32 mouse cellular contexts compared by ENCODE assay signal in genomic region chr14:62963632-62964031, GRCm38 (mm10). TPM values are rescaled to one million over a fixed set of nuclear protein-coding genes. Genes with fewer than 3 reads are reported as not detected.
DNase-seq lines count a peak whose midpoint lies in the region; ATAC-seq lines count a peak whose summit lies in the region.
"Had no signal": no experiment of that assay in that cellular context is flagged by ENCODE, and none has a peak within 500 bp of the region (broad histone marks: within the 10 kb centered on the region; RNA-seq: fewer than 3 reads in every experiment).

No protein-coding gene starts in this region.

- H3K27ac ChIP-seq in midbrain, embryonic 11.5 days (ENCODE audit: low read depth, low read length) = no peak overlapping the region
- no peak overlapping the region for H3K27ac ChIP-seq in midbrain, embryonic 14.5 days (replicated peaks; ENCODE audit: low read depth, low read length)
- no peak overlapping the region for H3K27ac ChIP-seq in limb, embryonic 10.5 days
- H3K27ac ChIP-seq: embryonic facial prominence, embryonic 13.5 days; embryonic facial prominence, embryonic 15.5 days; forebrain, embryonic 10.5 days; forebrain, embryonic 12.5 days had no signal

- H3K27me3 ChIP-seq in midbrain, embryonic 11.5 days (ENCODE audit: control insufficient read depth, insufficient read depth, low read length) = no peaks in the 10 kb centered on the region
- H3K27me3 ChIP-seq in midbrain, embryonic 14.5 days (ENCODE audit: control insufficient read depth, insufficient read depth, low read length) = no peaks in the 10 kb centered on the region
- H3K27me3 ChIP-seq in limb, embryonic 10.5 days (ENCODE audit: low read depth, poor library complexity, severe bottlenecking) = no peaks in the 10 kb centered on the region
- H3K27me3 ChIP-seq: embryonic facial prominence, embryonic 13.5 days; embryonic facial prominence, embryonic 15.5 days; forebrain, embryonic 12.5 days; Patski had no signal

- H3K4me3 ChIP-seq in midbrain, embryonic 11.5 days (ENCODE audit: low read depth, low read length) = no peak overlapping the region
- no peak overlapping the region for H3K4me3 ChIP-seq in midbrain, embryonic 14.5 days (replicated peaks; ENCODE audit: low read depth, low read length)
- H3K4me3 ChIP-seq in limb, embryonic 10.5 days = no peak overlapping the region
- H3K4me3 ChIP-seq: embryonic facial prominence, embryonic 13.5 days; embryonic facial prominence, embryonic 15.5 days; erythroblast, embryonic 14.5 days; forebrain, embryonic 10.5 days; forebrain, embryonic 12.5 days had no signal

- no peaks in the 10 kb centered on the region for H3K9me3 ChIP-seq in midbrain, embryonic 11.5 days (ENCODE audit: control insufficient read depth, low read length)
- no peaks in the 10 kb centered on the region for H3K9me3 ChIP-seq in midbrain, embryonic 14.5 days (ENCODE audit: control insufficient read depth, low read length)
- no peaks in the 10 kb centered on the region for H3K9me3 ChIP-seq in limb, embryonic 10.5 days (replicated peaks)
- H3K9me3 ChIP-seq: embryonic facial prominence, embryonic 13.5 days; embryonic facial prominence, embryonic 15.5 days; forebrain, embryonic 10.5 days; forebrain, embryonic 12.5 days had no signal

- peak; percentile 79 for DNase-seq in midbrain, embryonic 11.5 days (ENCODE audit: low spot score, missing footprints)
- DNase-seq in midbrain, embryonic 14.5 days = no peak
- peak; percentile 12 for DNase-seq in limb, embryonic 10.5 days (ENCODE audit: low spot score)
- no peak for DNase-seq in yolk sac, embryonic 10.5 days (ENCODE audit: low spot score)
- DNase-seq in adrenal gland, postnatal 14 days = no peak
- DNase-seq in cerebellum, adult 9-11 months = no peak
- DNase-seq: adrenal gland, adult 8-10 months; adrenal gland, postnatal 25 days; cerebellum, adult 11 months; cerebellum, adult 18-20 months; cerebellum, adult 8-10 months; cerebellum, postnatal 10 days; cerebellum, postnatal 25 days; embryo, embryonic 11 days had no signal

- H3K36me3 ChIP-seq in midbrain, embryonic 11.5 days (ENCODE audit: control insufficient read depth, insufficient read depth, low read length) = no peaks in the 10 kb centered on the region
- H3K36me3 ChIP-seq in midbrain, embryonic 14.5 days (ENCODE audit: control insufficient read depth, insufficient read depth, low read length) = peaks cover 9% of the 10 kb centered on the region; the same call in 1 of the 2 replicates
- peaks cover 17% of the 10 kb centered on the region for H3K36me3 ChIP-seq in limb, embryonic 10.5 days

- no peak overlapping the region for H3K4me2 ChIP-seq in midbrain, embryonic 11.5 days
- H3K4me2 ChIP-seq in midbrain, embryonic 14.5 days (ENCODE audit: low read length) = no peak overlapping the region
- H3K4me2 ChIP-seq: embryonic facial prominence, embryonic 13.5 days; embryonic facial prominence, embryonic 15.5 days; forebrain, embryonic 12.5 days had no signal

- no peak overlapping the region for H3K9ac ChIP-seq in midbrain, embryonic 11.5 days (ENCODE audit: low read length)
- H3K9ac ChIP-seq in midbrain, embryonic 14.5 days (replicated peaks; ENCODE audit: low read length) = no peak overlapping the region
- H3K9ac ChIP-seq: embryonic facial prominence, embryonic 13.5 days; embryonic facial prominence, embryonic 15.5 days; forebrain, embryonic 12.5 days had no signal

- ATAC-seq in midbrain, embryonic 11.5 days (ENCODE audit: low FRiP score) = no peak
- ATAC-seq in midbrain, embryonic 14.5 days (ENCODE audit: low FRiP score, low TSS enrichment) = no peak
- peak; percentile 56 for ATAC-seq in common myeloid progenitor, adult 5-6 weeks (replicated peaks; ENCODE audit: low read depth, poor library complexity, severe bottlenecking)
- ATAC-seq in megakaryocyte progenitor cell, adult 5-6 weeks (replicated peaks; ENCODE audit: poor library complexity) = peak; percentile 60
- ATAC-seq: activated CD4-positive, CD25-positive, alpha-beta regulatory T cell, adult 4 months; forebrain, embryonic 14.5 days; forebrain, embryonic 16.5 days; Patski had no signal

- 87% methylated on average over 4 of the region's 4 CpGs for WGBS in midbrain, embryonic 11.5 days
- 91% methylated on average over 4 of the region's 4 CpGs for WGBS in midbrain, embryonic 14.5 days
- WGBS in limb, embryonic 10.5 days = 92% methylated on average over 4 of the region's 4 CpGs

- H3K4me1 ChIP-seq in midbrain, embryonic 11.5 days (ENCODE audit: control insufficient read depth, insufficient read depth, low read length) = peaks cover 2% of the 10 kb centered on the region; the same call in 1 of the 2 replicates
- H3K4me1 ChIP-seq in midbrain, embryonic 14.5 days (ENCODE audit: control insufficient read depth, insufficient read depth, low read length) = no peaks in the 10 kb centered on the region; the same call in 1 of the 2 replicates
- peaks cover 13% of the 10 kb centered on the region for H3K4me1 ChIP-seq in limb, embryonic 10.5 days

RNA-seq across cellular contexts. Expression of gene Defb48, which starts 20.7 kb away (rescaled TPM):
- polyA plus RNA-seq in midbrain, embryonic 11.5 days (2014; fragmentation: Nextera tagmentation; extraction: Ambion mirVana) = not detected in 2 replicates
- polyA plus RNA-seq in midbrain, embryonic 14.5 days (2014; fragmentation: Nextera tagmentation; extraction: Ambion mirVana) = not detected in 2 replicates
- not detected in 2 replicates for total RNA-seq in common myeloid progenitor, adult 5-6 weeks (2017)
- not detected in 2 replicates for polyA plus RNA-seq in limb, embryonic 10.5 days (2016; fragmentation: Nextera tagmentation; extraction: Ambion mirVana)
- not detected in 2 replicates for total RNA-seq in megakaryocyte progenitor cell, adult 5-6 weeks (2015)
- total RNA-seq in megakaryocyte progenitor cell, adult 5-6 weeks (2017) = not detected in 2 replicates
- total RNA-seq in adrenal gland, postnatal 14 days (2021) = not detected in 2 replicates
- total RNA-seq: adrenal gland, adult 18-20 months; adrenal gland, adult 8-10 months; adrenal gland, postnatal 25 days; adrenal gland, postnatal 4 days; ES-E14 had no signal
- polyA plus RNA-seq: activated CD4-positive, CD25-positive, alpha-beta regulatory T cell, adult 4 months; brain, embryonic 14.5 days; C2C12; embryonic facial prominence, embryonic 11.5 days; embryonic facial prominence, embryonic 13.5 days; embryonic facial prominence, embryonic 15.5 days; erythroblast, embryonic 14.5 days; forebrain, embryonic 10.5 days; forebrain, embryonic 12.5 days; forebrain, embryonic 14.5 days; forebrain, embryonic 16.5 days; frontal cortex, adult 2 months; Patski had no signal

RNA-seq across cellular contexts. Expression of gene Defb47, which starts 34.2 kb away (rescaled TPM):
- not detected in 2 replicates for polyA plus RNA-seq in midbrain, embryonic 11.5 days (2014; fragmentation: Nextera tagmentation; extraction: Ambion mirVana)
- polyA plus RNA-seq in midbrain, embryonic 14.5 days (2014; fragmentation: Nextera tagmentation; extraction: Ambion mirVana) = 0.75 TPM in 1 of 2 replicates, not detected in the other
- not detected in 2 replicates for total RNA-seq in common myeloid progenitor, adult 5-6 weeks (2017)
- polyA plus RNA-seq in limb, embryonic 10.5 days (2016; fragmentation: Nextera tagmentation; extraction: Ambion mirVana) = not detected in 2 replicates
- total RNA-seq in megakaryocyte progenitor cell, adult 5-6 weeks (2015) = not detected in 2 replicates
- total RNA-seq in megakaryocyte progenitor cell, adult 5-6 weeks (2017) = not detected in 2 replicates
- not detected in 2 replicates for total RNA-seq in adrenal gland, postnatal 14 days (2021)
- total RNA-seq: adrenal gland, adult 18-20 months; adrenal gland, adult 8-10 months; adrenal gland, postnatal 25 days; adrenal gland, postnatal 4 days; ES-E14 had no signal
- polyA plus RNA-seq: activated CD4-positive, CD25-positive, alpha-beta regulatory T cell, adult 4 months; brain, embryonic 14.5 days; embryonic facial prominence, embryonic 11.5 days; embryonic facial prominence, embryonic 13.5 days; embryonic facial prominence, embryonic 15.5 days; erythroblast, embryonic 14.5 days; forebrain, embryonic 10.5 days; forebrain, embryonic 12.5 days; forebrain, embryonic 14.5 days; forebrain, embryonic 16.5 days; frontal cortex, adult 2 months had no signal

RNA-seq across cellular contexts. Expression of gene Defb43, which starts 47.9 kb away (rescaled TPM):
- polyA plus RNA-seq in midbrain, embryonic 11.5 days (2014; fragmentation: Nextera tagmentation; extraction: Ambion mirVana) = not detected in 2 replicates
- not detected in 2 replicates for polyA plus RNA-seq in midbrain, embryonic 14.5 days (2014; fragmentation: Nextera tagmentation; extraction: Ambion mirVana)
- total RNA-seq in common myeloid progenitor, adult 5-6 weeks (2017) = not detected in 2 replicates
- polyA plus RNA-seq in limb, embryonic 10.5 days (2016; fragmentation: Nextera tagmentation; extraction: Ambion mirVana) = not detected in 2 replicates
- not detected in 2 replicates for total RNA-seq in megakaryocyte progenitor cell, adult 5-6 weeks (2015)
- not detected in 2 replicates for total RNA-seq in megakaryocyte progenitor cell, adult 5-6 weeks (2017)
- not detected in 2 replicates for total RNA-seq in adrenal gland, postnatal 14 days (2021)
- total RNA-seq: adrenal gland, adult 18-20 months; adrenal gland, adult 8-10 months; adrenal gland, postnatal 25 days; adrenal gland, postnatal 4 days; ES-E14 had no signal
- polyA plus RNA-seq: activated CD4-positive, CD25-positive, alpha-beta regulatory T cell, adult 4 months; brain, embryonic 14.5 days; C2C12; embryonic facial prominence, embryonic 11.5 days; embryonic facial prominence, embryonic 13.5 days; embryonic facial prominence, embryonic 15.5 days; erythroblast, embryonic 14.5 days; forebrain, embryonic 10.5 days; forebrain, embryonic 12.5 days; forebrain, embryonic 14.5 days; forebrain, embryonic 16.5 days; frontal cortex, adult 2 months; Patski had no signal

Comparison
In these comparisons a context has a peak if more than half of its experiments do, and no peak if none do; other contexts are left out.
1. DNase-seq: peak in midbrain, embryonic 11.5 days (single experiment) and limb, embryonic 10.5 days (single experiment); none in midbrain, embryonic 14.5 days (single experiment), yolk sac, embryonic 10.5 days (single experiment), adrenal gland, postnatal 14 days (single experiment) and cerebellum, adult 9-11 months (single experiment).
2. ATAC-seq: peak in common myeloid progenitor, adult 5-6 weeks (single experiment) and megakaryocyte progenitor cell, adult 5-6 weeks (single experiment); none in midbrain, embryonic 11.5 days (single experiment) and midbrain, embryonic 14.5 days (single experiment).